Mouse (Mus musculus): ENCODE measurements around the gene Gm17334.

DNA sequence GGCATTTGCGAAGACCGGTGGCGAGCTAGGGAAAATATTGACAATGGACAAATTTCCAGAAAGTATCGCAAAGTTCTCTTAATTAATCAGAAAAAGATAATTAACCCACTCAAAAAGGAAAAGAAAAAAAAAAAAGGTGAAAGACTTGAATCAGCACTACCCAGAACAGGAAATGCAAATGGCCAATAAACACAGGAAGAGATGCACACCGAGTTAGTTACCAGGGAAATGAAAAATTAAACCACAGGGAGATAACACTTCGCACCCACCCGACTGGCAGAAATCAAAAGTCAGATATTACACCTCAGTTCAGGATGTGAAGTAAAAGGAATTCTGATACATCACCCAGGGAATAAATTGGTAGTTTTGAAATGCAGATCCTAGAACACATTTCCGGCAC lies 40.7 kb downstream of the Gm17334 start:
- TF ChIP-seq POLR2A (IDR thresholded peaks at IDR 0.05; ENCODE audit: borderline replicate concordance, control insufficient read depth, low read depth, low read length) (no peak), CTCF (IDR thresholded peaks at IDR 0.05; ENCODE audit: control insufficient read depth, insufficient read depth, low read length) (no peak)

All from bone marrow, adult 2 months (tissue).